Mouse (Mus musculus): ENCODE measurements around the gene Trim43a.
"Not testable (repeated sequence)": the region's sequence is repeated elsewhere in the genome, so short reads cannot be mapped to it uniquely, and the experiment has no call there.

Gene Trim43a

DNA sequence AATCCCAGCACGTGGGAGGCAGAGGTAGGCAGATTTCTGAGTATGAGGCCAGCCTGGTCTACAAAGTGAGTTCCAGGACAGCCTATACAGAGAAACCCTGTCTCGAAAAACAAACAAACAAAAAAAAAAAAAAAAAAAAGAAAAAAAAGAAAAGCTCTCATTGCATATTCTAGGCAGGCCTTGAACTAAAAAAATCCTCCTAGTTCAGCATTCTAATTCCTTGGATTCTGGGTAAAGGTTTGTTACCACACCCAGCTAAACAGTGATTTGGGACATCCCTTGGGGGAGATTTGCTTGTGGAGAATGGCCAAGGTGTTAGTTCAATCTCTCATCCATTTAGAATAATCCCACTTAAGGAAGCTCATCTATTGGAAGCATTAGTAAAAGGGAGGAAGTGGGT lies at the start of gene Trim43a:
Gene Trim43a, plus strand, starts transcription at position 301 of the 400 bp plus-strand sequence.
- not testable (repeated sequence) for DNase-seq

DNA sequence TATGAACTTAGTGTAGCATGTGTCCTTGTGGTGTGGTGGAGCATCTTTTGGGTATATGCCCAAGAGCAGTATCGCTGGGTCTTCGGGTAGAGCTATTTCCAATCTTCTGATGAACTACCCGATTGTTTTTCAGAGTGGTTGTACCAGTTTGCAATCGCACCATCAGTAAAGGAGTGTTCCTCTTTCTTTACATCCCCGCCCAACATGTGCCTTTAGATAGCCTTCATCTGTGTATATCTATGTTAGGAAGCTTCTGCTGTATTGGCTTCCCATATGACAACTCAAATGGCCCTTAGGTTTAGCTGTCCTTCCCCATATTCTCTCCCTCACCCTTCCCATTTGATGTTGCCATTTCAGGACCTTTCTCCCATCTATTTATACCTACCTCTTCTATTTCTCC lies 46.6 kb upstream of the Trim43a start:
- DNase-seq: no peak

- DNase-seq: no peak
Observed at GRCm38 (mm10) chr9:88539546-88540224, 41.0 kb upstream of the Trim43a start.

DNA sequence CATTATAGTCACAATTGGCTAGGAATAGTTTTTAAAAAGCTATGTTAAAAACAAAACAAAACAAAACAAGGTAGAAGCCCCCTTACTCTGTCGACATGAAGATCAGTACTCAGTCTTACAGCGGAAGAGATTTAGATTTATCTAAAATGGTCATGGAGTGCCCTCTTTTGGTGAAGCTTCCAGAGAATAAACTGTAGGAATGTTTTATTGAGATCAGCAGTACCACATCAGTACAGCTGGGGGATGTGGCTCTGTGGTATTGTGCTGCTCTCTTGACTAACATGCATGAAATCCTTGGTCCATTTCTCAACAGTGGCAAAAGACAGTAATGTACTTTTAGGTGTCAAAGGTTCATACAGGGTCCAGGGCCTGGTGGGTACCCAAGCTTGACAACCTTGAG lies 37.9 kb upstream of the Trim43a start:
- no peak for DNase-seq

DNA sequence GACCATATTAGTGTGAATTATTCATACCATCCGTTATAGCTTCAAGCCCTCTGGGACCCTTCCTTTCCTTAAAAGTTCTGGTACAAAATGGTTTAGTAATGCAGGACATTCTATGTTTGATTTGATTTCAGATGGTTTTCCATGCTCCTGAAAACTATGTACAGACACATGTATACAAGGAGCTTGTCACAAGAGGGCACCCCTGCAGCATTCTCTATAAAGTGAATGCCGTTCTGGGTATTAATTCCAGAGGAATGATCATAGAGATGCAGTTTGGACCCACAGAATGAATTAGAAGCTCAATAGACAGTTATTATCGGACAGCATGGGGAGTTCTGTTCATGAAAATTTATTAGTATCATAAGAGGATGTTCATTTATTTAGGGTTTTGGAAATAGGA lies 35.2 kb upstream of the Trim43a start:
- DNase-seq: no peak

GRCm38 (mm10) chr9:88546166-88546565 lies 34.5 kb upstream of the Trim43a start:
- peak in 1 of 2 experiments; percentile 56 for DNase-seq

- no peak for DNase-seq
Observed at GRCm38 (mm10) chr9:88546657-88547056, 34.0 kb upstream of the Trim43a start.

DNA sequence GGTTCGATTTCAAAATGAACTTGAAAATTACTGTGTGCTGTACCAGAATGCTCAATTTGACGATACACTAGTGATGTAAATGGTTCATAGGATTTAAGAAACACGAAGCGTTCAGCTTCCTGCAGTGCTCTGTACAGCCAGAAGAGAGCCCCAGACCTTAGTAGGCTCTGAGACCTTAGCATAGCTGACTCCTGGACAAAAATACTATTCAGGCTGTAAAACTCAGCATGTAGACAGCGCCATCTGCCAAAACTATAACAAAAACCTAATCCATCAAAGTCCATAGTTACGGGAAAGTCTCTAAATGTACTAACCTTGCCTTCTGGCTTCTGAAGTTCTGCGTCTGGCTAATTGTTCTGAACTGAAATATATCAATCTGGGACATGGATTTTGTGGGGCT lies 33.4 kb upstream of the Trim43a start:
- peak in 1 of 2 experiments; percentile 10 for DNase-seq

DNA sequence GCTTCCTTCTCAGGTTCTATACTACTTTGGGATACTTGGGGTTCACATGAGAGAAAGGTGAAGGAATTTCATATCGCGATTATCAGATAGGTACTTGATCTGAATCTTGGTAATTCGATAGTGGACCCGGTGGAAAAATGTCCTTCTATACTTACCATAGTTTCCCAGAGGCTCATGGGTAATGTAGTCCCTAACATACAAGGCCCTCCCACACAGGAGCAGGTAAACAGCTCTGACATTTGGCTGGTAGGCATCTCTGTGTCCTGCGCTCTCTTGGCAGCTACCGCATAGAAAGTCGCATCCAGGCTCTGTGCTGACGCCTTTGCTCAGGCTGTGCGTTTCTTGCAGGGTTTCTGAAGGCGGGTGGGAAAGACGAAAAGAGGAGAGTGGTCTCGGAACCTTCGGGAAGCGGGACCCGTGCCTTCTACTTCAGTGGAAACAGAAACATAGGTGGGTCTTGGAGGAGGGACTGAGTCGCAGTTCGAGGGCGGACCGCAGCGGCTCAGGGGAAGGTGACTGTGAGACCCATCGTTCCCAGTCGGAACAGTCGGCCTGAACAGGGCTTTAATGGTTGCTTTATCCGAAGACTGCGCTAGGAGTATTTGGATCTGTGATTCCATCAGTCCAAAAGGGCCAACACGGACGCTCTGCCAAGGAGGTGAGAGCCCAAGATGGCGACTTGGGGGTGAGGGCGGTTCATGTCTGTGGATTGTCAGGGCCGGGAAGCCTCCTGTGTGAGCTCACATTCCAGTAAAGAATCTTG lies 32.7 kb upstream of the Trim43a start, which contains the start of gene Zfp949:
Gene Zfp949, plus strand, starts transcription at position 170 of the 763 bp plus-strand sequence.
- peak; percentile 34 to 51 for DNase-seq

- DNase-seq: no peak
Observed at GRCm38 (mm10) chr9:88548614-88548945, 32.1 kb upstream of the Trim43a start.

- no peak for DNase-seq
Observed at GRCm38 (mm10) chr9:88553071-88553470, 27.6 kb upstream of the Trim43a start.

- no peak for DNase-seq
Observed at GRCm38 (mm10) chr9:88558146-88558545, 22.5 kb upstream of the Trim43a start.

GRCm38 (mm10) chr9:88561476-88561875 lies 19.2 kb upstream of the Trim43a start:
- not testable (repeated sequence) for DNase-seq

- DNase-seq: not testable (repeated sequence)
Observed at GRCm38 (mm10) chr9:88570471-88570870, 10.2 kb upstream of the Trim43a start.

GRCm38 (mm10) chr9:88593708-88594107 lies 13.0 kb downstream of the Trim43a start:
- DNase-seq: not testable (repeated sequence)

DNA sequence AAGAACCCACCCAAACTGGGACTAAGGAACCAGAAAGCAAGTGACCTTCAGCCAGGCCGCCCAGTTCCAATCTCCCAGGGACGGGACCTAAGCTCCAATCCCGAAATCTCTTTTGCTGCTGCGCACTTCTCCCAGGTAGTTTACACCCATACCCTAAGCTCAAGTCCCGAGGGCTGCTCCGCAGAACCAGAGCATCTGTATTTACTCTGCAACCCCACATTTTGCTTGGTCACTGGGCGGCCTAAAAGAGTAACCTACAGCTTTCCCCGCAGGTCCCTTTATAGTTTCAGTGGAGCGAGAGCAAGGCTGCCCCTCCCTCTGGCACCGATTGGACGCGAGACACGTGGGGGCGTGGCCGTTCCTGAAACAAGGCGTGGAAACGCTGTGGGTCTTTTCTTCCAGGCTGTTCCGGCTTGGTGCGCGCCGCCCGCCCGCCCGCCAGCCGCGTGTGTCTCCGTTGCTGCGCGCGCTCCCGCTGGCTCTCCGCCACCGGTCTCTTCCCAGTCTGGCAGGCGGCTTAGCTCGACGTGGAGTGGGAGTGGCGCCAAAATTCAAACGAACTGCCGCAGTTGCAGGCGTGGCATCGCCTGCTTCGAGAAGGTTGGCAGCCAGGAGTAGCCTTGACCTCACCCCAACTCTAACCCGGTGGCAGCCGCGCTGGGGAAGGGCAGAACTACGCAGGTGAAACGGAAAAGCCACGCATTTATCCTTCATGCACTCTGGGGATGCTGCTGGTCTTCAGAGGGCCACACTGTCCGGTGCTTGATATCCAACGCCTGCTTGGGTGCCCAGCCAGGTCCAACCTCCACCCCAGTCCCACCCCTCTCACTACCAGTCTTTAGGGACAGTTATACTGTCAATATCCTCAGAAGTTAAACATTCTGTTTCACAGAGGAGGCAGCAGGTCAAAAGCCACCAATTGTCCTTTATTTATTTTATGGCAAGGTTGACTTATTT lies 18.8 kb downstream of the Trim43a start:
- DNase-seq: peak; percentile 88 to 93

GRCm38 (mm10) chr9:88625803-88626514 lies 45.3 kb downstream of the Trim43a start:
- DNase-seq: not testable (repeated sequence)

DNA sequence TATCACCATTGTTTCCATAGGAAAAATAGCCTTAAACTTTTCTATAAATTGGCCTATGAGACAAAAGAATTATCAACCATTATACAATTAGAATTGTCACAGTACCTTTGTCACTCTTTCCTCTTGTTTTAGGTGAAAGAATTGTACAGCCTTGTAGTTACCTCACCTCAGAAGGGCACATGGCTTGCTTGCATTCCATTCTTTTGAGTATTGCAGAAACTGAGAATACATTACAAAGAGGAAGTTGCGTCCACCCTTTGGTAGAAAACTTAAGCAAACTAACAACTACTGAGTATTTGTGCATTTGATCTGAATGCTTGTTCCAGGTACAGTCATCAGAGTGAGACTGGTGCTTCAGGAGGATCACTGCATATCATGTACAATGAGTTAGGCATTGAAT lies 57.4 kb downstream of the Trim43a start:
- DNase-seq: not testable (repeated sequence)
